Mouse (Mus musculus): Measurements from ENCODE around the gene Mtap. TPM values are rescaled to one million over a fixed set of nuclear protein-coding genes. Genes with fewer than 3 reads are reported as not detected.

Gene Mtap
- polyA plus RNA-seq, 1 experiment: 66.0 TPM

DNA sequence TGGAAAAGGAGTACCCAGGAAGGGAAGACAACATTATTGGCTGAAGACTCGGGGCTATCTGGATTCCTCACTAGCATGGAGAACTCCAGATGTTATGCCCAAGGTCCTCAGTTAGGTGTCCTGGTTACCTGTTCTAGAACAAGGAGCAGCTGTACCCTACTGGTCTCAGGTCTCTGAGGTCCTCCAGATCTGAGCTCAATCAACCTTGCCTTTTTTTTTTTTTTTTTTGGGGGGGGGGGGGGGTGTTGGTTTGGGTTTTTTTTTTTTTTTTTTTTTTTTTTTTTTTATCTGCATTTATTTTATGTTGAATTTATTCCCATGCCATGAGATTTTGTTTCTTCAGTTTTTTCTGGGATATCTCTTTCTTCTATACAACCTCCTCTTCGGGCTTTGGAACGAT, 24.5 kb downstream of the Mtap start:
- no peak overlapping the region for H3K27ac ChIP-seq (ENCODE audit: insufficient read depth, low read length)
- no peaks in the 10 kb centered on the region for H3K9me3 ChIP-seq (replicated peaks; ENCODE audit: control insufficient read depth, insufficient read depth, low read length, poor library complexity, severe bottlenecking)
- peaks cover 49% of the 10 kb centered on the region for H3K36me3 ChIP-seq (ENCODE audit: control insufficient read depth, insufficient read depth, low read length, poor library complexity, severe bottlenecking)
- no peak overlapping the region for H3K4me3 ChIP-seq (ENCODE audit: low read depth, low read length)
- no peak overlapping the region for H3K9ac ChIP-seq (ENCODE audit: low read depth, poor library complexity, severe bottlenecking)
- H3K27me3 ChIP-seq (ENCODE audit: control insufficient read depth, insufficient read depth, low read length, poor library complexity, severe bottlenecking): no peaks in the 10 kb centered on the region
- H3K4me1 ChIP-seq (ENCODE audit: control insufficient read depth, insufficient read depth, low read length): no peaks in the 10 kb centered on the region
- TF ChIP-seq EP300 (IDR thresholded peaks at IDR 0.05; ENCODE audit: insufficient read depth, low read depth, low read length): no peak
- TF ChIP-seq POLR2A (IDR thresholded peaks at IDR 0.05; ENCODE audit: insufficient read depth, low read length): no peak
- TF ChIP-seq CTCF (IDR thresholded peaks at IDR 0.05; ENCODE audit: low read depth, low read length): no peak

DNA sequence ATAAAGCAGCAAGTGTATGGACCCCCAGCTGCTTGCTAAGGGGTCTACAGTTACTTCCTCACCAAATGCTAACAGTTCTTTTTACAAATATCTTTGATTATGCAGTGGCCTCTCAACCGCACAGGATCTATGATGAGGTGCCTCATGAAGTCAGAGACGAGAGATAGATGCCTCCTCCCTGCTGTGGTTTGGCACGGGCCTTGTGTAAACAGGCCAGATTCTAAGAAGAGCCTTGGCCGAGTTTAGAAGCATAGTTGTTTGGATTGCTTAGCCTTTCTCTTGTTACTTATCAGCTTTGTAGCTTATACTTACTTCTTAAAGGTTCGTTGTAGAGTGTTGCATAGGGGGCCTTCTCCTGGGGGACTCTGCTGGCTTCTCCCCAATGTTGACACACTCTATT, 25.6 kb downstream of the Mtap start:
- Histone ChIP-seq H3K36me3 (ENCODE audit: control insufficient read depth, insufficient read depth, low read length, poor library complexity, severe bottlenecking) (peaks cover 44% of the 10 kb centered on the region), H3K9ac (ENCODE audit: low read depth, poor library complexity, severe bottlenecking) (no peak overlapping the region), H3K27me3 (ENCODE audit: control insufficient read depth, insufficient read depth, low read length, poor library complexity, severe bottlenecking) (no peaks in the 10 kb centered on the region), H3K4me1 (ENCODE audit: control insufficient read depth, insufficient read depth, low read length) (no peaks in the 10 kb centered on the region), H3K27ac (ENCODE audit: insufficient read depth, low read length) (no peak overlapping the region), H3K4me3 (ENCODE audit: low read depth, low read length) (no peak overlapping the region), H3K9me3 (replicated peaks; ENCODE audit: control insufficient read depth, insufficient read depth, low read length, poor library complexity, severe bottlenecking) (no peaks in the 10 kb centered on the region)
- no peak for TF ChIP-seq POLR2A (IDR thresholded peaks at IDR 0.05; ENCODE audit: insufficient read depth, low read length)
- TF ChIP-seq EP300 (IDR thresholded peaks at IDR 0.05; ENCODE audit: insufficient read depth, low read depth, low read length): no peak
- no peak for TF ChIP-seq CTCF (IDR thresholded peaks at IDR 0.05; ENCODE audit: low read depth, low read length)

DNA sequence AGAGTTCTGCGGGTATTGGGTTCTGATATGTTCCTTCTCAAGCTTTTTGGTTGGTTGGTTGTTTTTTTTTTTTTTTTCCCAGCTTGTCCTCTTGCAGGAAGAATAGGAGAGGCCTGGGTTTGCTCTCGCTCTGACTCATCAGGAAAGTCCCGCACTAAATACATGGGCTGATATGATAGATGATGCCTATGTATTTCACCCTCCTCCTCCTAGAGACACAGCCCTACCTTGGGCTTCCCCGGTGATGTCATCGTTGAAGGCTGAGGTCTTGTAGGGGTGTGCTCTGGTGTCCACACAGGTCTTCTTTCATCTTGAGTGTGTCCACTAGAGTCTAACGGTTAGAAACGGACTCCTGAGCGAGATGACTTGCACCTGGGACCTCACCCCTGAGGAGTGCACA, 26.7 kb downstream of the Mtap start:
- TF ChIP-seq CTCF (IDR thresholded peaks at IDR 0.05; ENCODE audit: low read depth, low read length) (no peak), POLR2A (IDR thresholded peaks at IDR 0.05; ENCODE audit: insufficient read depth, low read length) (no peak), EP300 (IDR thresholded peaks at IDR 0.05; ENCODE audit: insufficient read depth, low read depth, low read length) (no peak)
- Histone ChIP-seq H3K27ac (ENCODE audit: insufficient read depth, low read length) (no peak overlapping the region), H3K4me3 (ENCODE audit: low read depth, low read length) (no peak overlapping the region), H3K9me3 (replicated peaks; ENCODE audit: control insufficient read depth, insufficient read depth, low read length, poor library complexity, severe bottlenecking) (no peaks in the 10 kb centered on the region), H3K4me1 (ENCODE audit: control insufficient read depth, insufficient read depth, low read length) (no peaks in the 10 kb centered on the region), H3K9ac (ENCODE audit: low read depth, poor library complexity, severe bottlenecking) (no peak overlapping the region), H3K27me3 (ENCODE audit: control insufficient read depth, insufficient read depth, low read length, poor library complexity, severe bottlenecking) (no peaks in the 10 kb centered on the region), H3K36me3 (ENCODE audit: control insufficient read depth, insufficient read depth, low read length, poor library complexity, severe bottlenecking) (peaks cover 45% of the 10 kb centered on the region)

DNA sequence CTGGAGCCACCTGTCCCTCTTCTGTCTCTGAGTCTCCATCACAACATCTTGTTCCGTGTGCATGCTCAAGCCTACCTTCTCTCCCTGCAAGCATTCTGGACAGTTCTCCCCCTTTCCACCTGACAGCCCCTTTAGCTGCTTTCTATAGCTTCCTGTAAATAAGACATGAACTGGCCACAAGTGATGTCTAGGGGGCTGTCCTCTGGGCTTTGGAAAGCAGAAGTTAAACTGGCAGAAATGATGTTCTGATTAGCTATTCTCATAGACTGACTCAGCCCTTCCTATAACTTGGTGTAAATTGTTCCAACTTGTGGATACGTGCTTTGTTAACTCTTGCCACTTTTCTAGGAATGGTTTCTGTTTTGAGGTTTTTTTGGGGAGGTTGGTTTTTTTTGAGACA, 27.8 kb downstream of the Mtap start:
- H3K27me3 ChIP-seq (ENCODE audit: control insufficient read depth, insufficient read depth, low read length, poor library complexity, severe bottlenecking): no peaks in the 10 kb centered on the region
- H3K4me1 ChIP-seq (ENCODE audit: control insufficient read depth, insufficient read depth, low read length): peaks cover 1% of the 10 kb centered on the region
- no peaks in the 10 kb centered on the region for H3K9me3 ChIP-seq (replicated peaks; ENCODE audit: control insufficient read depth, insufficient read depth, low read length, poor library complexity, severe bottlenecking)
- H3K36me3 ChIP-seq (ENCODE audit: control insufficient read depth, insufficient read depth, low read length, poor library complexity, severe bottlenecking): peaks cover 46% of the 10 kb centered on the region
- no peak overlapping the region for H3K27ac ChIP-seq (ENCODE audit: insufficient read depth, low read length)
- H3K4me3 ChIP-seq (ENCODE audit: low read depth, low read length): no peak overlapping the region
- no peak overlapping the region for H3K9ac ChIP-seq (ENCODE audit: low read depth, poor library complexity, severe bottlenecking)
- TF ChIP-seq EP300 (IDR thresholded peaks at IDR 0.05; ENCODE audit: insufficient read depth, low read depth, low read length) (no peak), CTCF (IDR thresholded peaks at IDR 0.05; ENCODE audit: low read depth, low read length) (no peak), POLR2A (IDR thresholded peaks at IDR 0.05; ENCODE audit: insufficient read depth, low read length) (no peak)

DNA sequence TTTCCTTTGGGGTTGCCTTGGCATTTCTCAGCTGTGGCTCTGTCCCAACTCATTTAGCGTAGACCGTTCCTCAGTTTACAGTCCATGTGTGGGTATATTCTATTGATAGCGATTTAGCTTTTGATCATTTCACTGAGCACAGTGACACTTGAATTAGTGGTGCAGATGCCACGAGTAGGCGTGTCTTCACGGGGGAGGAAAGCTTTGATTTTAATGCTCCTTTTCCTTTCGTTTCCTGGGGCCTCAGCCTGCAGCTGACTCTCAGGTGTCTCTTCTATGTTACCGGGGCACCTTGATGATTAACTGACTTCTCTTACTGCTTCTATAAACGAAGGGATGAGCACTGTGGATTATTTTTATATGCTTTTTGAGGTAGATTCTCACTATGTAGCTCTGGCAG, 32.0 kb downstream of the Mtap start:
- H3K9me3 ChIP-seq (replicated peaks; ENCODE audit: control insufficient read depth, insufficient read depth, low read length, poor library complexity, severe bottlenecking): 0 out of 2 replicates have a peak, but pooled peaks cover 4% of the 10 kb centered on the region
- H3K36me3 ChIP-seq (ENCODE audit: control insufficient read depth, insufficient read depth, low read length, poor library complexity, severe bottlenecking): peaks cover 46% of the 10 kb centered on the region
- H3K4me3 ChIP-seq (ENCODE audit: low read depth, low read length): no peak overlapping the region
- H3K27me3 ChIP-seq (ENCODE audit: control insufficient read depth, insufficient read depth, low read length, poor library complexity, severe bottlenecking): no peaks in the 10 kb centered on the region
- H3K9ac ChIP-seq (ENCODE audit: low read depth, poor library complexity, severe bottlenecking): no peak overlapping the region
- no peak overlapping the region for H3K27ac ChIP-seq (ENCODE audit: insufficient read depth, low read length)
- TF ChIP-seq CTCF (IDR thresholded peaks at IDR 0.05; ENCODE audit: low read depth, low read length): no peak
- TF ChIP-seq EP300 (IDR thresholded peaks at IDR 0.05; ENCODE audit: insufficient read depth, low read depth, low read length): no peak
- no peak for TF ChIP-seq POLR2A (IDR thresholded peaks at IDR 0.05; ENCODE audit: insufficient read depth, low read length)
- peaks cover 1% of the 10 kb centered on the region for H3K4me1 ChIP-seq (ENCODE audit: control insufficient read depth, insufficient read depth, low read length)

DNA sequence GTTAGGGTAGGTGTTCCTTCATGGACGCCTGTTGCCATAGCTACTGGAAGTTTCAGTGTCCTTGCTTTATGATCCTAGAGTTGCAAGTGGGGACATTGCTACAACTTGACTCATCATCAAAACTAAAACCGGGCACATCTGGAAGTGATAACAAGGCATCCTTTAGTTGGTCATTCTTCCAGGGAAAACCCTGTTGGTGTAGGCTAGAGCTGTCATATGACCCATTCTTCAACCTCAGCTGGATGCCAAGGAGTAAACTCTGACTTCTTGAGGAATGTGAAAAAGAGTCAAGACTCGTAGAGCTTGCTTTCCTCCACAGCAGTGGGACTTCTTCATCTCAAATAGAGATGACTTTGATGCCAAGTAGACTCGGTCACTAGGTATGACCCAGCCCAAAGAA, 32.8 kb downstream of the Mtap start:
- Histone ChIP-seq H3K27ac (ENCODE audit: insufficient read depth, low read length) (no peak overlapping the region), H3K36me3 (ENCODE audit: control insufficient read depth, insufficient read depth, low read length, poor library complexity, severe bottlenecking) (peaks cover 50% of the 10 kb centered on the region), H3K4me1 (ENCODE audit: control insufficient read depth, insufficient read depth, low read length) (peaks cover 1% of the 10 kb centered on the region), H3K27me3 (ENCODE audit: control insufficient read depth, insufficient read depth, low read length, poor library complexity, severe bottlenecking) (no peaks in the 10 kb centered on the region), H3K4me3 (ENCODE audit: low read depth, low read length) (no peak overlapping the region), H3K9me3 (replicated peaks; ENCODE audit: control insufficient read depth, insufficient read depth, low read length, poor library complexity, severe bottlenecking) (peaks cover 10% of the 10 kb centered on the region; the same call in 1 of the 2 replicates), H3K9ac (ENCODE audit: low read depth, poor library complexity, severe bottlenecking) (no peak overlapping the region)
- no peak for TF ChIP-seq EP300 (IDR thresholded peaks at IDR 0.05; ENCODE audit: insufficient read depth, low read depth, low read length)
- no peak for TF ChIP-seq CTCF (IDR thresholded peaks at IDR 0.05; ENCODE audit: low read depth, low read length)
- TF ChIP-seq POLR2A (IDR thresholded peaks at IDR 0.05; ENCODE audit: insufficient read depth, low read length): no peak
